Mouse (Mus musculus): Measurements from ENCODE around the gene Mthfr.

The Mthfr gene

DNA sequence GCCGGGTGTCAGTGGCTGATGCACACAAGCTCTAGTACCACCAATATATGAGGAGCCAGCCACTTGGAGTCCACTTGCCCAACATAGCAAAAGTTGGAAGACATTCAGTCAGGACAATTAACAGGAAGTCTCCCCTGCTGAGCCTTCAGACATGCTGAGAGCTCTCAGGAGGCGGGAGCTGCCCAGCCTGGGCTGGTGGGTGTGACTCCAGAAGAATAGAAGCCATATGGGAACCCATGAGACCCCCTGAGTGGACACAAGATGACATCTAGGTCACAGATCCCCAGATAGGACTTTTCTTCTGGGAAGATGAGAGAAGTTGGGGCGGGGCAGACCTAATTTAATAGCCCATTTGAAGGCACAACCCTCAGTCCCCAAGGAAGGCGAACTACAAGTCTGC is 50.3 kb downstream of the Mthfr start:
- no peak for DNase-seq (ENCODE audit: low spot score)

DNA sequence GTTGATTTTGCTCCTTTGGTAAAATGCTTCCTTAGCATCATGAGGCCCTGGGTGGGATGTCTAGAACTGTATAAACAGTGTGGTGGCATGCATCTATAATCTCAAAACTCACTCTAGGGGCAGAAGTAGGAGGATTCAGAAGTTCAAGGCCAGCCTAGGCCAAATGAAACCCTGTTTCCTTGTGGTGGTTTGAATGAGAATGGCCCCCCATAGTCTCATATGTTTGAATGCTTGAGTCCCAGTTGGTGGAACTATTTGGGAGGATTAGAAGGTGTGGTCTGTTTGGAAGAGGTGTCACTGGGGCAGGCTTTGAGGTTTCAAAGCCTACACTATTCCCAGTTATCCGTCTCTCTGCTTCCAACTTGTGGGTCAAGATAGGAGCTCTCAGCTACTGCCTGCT is 52.3 kb downstream of the Mthfr start:
- DNase-seq (ENCODE audit: low spot score), result no peak

DNA sequence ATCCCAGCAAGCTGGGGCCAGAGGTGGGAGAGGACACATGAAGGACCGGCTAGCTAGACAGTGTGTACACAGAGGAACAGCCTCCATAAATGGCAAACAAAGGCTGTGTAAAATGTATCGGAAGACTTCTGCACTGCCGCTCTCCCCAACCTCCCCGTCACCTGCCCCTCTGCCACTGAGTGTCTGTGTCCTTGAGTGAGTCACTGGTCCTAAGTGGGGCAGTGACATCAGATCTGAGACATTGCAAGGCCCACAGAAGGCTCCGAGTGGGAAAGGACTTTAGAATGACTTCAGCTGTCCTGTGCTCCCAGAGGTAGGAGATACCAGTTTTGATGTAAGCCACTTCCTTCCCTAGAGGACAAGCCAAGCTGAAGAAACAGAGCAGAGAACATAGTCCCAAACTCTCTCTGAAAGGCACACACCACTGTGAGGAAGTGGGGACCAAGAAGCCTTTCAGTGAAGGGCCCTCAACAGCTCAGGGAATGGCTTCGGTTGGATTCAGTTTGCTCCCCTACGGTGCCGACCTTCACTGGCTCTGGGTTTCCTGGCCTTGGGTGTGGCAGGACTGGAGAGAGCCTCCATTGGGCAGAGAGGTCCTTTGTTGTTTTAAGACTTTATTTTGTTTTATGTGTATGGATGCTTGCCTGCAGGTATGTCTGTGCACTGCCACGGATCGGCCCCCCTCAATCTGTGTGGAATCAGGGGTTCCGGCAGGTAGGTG is 53.8 kb downstream of the Mthfr start:
- no peak for DNase-seq (ENCODE audit: low spot score)

DNA sequence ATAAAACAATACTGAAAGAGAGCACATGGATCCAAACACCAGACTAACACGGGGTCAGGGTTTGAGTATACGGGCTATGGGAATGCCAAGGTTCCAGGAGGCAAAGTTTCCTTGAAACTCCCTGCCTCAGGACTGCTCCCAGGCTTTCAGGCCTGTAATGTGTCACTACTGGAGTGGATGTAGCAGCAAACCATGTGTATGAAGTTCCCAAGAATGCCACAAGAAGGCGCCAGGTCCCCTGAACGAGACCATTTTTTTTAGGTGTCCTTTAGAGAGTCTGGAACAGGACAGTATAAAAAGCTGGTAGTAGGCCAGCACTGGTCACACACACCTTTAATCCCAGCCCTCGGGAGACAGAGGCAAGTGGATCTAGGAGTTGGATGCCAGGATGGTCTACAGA is 55.3 kb downstream of the Mthfr start:
- no peak for DNase-seq (ENCODE audit: low spot score)

DNA sequence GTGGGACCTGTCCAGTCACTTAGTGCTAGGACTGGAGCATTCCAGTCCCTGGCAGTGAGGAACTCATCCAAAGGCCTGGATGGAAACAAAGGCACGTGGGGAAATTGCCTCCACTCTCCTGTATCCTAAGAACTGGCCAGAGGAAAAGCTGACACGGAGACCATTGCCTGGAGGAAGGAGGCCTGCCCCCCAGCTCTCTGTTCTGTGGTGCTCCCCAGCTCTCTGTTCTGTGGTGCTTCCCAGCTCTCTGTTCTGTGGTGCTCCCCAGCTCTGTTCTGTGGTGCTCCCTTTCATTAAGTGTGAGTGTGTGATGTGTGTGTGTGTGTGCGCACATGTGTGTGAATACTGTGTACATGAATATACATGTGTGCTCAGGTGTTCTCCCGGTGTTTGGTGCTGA is 56.2 kb downstream of the Mthfr start:
- no peak for DNase-seq (ENCODE audit: low spot score)

DNA sequence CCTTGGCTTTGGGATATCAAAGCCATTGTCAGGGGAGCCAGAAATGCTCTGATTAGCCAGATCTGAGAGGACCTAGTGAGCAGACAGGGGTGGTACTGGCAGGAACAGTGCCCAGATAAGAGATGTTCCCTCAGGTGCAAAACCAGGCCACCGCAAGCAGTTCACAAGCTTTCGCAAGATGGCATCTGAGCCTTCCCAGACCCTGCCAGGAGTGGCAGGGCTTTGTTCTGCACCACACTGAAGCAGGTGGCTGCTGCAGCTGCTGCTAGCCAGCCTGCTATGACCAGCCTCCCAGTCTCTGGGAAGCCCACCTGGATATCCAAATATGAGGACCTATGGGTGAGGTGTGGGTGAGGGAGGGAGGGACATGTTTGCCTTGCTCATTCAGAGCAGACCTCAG is 59.1 kb downstream of the Mthfr start:
- DNase-seq (ENCODE audit: low spot score), result no peak

DNA sequence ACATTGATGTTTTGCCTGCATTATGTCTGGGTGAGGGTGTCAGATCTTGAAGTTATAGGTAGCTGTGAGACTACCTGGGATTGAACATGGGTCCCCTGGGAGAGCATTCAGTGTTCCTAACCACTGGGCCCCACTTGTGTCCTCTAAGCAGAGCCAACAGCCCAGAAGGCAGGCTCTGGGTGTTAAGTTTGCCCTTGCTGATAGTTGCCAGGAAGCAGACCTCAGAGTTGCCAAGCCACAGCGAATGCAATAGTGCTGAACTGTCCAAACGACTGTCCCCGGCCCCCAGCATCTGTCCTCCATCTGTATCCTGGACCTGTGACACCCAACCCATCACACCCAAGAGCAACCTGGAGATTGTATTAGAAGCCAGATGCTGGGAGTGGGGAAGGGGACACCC is 59.8 kb downstream of the Mthfr start:
- DNase-seq (ENCODE audit: low spot score), result no peak

DNA sequence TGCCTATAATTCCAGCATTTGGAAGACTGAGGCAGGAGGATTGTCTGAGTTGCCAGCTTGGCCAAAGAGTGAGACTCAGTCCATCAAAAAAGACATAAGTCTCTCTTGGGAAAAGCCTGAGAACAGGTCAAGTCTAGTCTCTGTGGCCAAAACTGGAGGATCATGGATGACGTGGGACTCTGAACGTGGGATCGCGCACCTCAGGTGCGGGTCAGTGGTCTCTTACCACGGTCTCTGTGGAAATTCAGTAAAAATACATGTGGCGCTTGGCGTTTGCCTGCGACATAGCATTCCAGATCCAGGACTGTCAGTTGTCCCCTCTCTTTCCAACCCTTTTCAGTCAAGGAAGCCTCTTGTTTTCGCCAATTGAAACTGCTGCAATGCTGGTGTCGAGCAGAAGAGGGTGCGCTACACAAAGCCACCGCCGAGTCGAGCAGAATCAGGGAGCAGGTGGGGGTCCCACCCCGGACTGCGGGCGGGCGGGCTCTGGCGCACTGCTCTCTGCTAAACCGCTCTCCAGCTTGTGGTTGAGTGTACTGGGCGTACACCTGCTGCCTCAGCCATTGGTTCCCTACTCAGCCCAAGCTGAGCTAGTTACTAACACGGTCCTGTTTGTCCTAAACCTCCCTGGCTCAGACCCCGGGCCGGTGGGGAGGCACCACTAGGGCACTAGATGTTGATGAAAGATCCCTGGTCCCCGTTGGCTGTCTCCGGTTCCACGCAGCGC is 63.1 kb downstream of the Mthfr start:
- peak; percentile 46 for DNase-seq (ENCODE audit: low spot score)

DNA sequence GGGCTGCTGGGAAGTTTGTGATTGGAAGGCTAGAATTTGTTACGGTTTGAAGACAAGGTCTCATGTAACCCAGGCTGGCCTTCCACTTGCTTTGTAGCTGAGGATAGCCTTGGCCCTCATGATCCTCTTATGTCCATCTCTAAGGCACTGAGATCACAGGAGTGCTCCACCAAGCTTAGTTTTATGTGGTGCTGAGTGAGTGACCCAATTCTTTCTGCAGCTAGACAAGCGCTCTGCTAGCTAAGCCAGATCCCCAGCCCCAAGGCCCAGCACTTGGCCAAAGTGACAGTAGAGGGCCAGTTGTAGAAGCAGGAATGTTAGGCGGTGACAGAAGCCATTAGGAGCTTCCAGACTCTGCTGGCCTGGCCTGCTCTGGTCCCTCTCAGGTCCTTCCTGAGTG is 65.3 kb downstream of the Mthfr start:
- no peak for DNase-seq (ENCODE audit: low spot score)

DNA sequence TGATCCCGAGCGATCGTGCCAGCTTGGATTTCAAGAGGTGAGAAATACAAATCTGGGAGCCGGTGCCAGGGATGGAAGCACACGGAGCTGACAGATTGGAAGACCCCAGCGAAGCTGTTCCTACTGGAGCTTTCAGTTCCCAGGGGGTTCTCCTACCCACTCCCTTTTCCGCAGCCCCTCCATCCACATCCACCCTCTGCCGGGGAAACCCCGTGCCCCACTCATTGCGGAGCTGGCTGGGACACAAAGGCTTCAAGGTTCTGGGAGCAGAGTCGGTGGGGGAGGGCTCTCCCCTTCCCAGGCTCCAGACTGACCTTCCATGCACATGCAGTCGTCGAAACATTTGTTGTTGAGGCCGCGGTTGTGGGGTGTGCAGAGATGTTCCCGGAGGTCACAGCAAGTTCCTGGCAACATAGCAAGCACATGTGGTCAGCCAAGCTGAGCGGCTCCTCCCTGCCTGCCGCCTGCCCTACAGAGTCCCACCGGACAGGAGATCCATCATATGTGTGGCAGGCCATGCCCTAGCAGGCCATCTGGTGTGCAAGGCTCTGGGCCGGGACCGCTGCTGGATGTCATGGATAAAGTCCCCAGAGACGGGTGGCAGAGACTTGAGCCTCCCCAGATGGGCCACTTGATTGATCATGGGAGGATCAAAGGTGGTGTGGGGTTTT is 68.9 kb downstream of the Mthfr start:
- no peak for DNase-seq (ENCODE audit: low spot score)

DNA sequence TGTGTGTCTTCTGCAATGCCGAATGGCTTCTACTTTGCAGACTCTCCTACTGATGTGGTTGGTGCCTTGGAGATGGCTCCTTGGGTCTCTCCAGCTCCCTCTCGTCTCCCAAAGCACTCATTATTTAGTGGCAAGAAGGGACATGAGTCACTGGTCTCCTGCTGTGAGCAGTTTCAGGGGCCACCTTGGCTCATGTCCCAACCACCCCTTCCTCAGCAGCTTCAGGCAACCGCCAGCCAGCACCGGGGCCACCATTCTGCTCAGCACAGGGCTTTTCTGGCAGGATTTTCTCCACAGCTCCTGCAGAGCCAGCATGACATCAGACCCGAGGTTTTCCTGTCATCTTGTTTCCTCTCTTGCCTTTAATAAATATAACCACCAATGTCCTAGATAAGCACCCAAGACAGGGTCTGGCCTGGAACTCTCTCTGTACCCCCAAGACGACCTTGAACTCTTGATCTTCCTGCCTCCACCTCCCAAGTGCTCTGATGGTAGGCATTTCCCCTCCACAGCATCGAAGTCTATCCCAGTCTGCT is 69.8 kb downstream of the Mthfr start:
- no peak for DNase-seq (ENCODE audit: low spot score)

Data from layer of hippocampus, adult 9-10 months (tissue).